Mouse (Mus musculus) testis, postnatal 10 days (tissue): ENCODE data around the gene Gm20661.

Experiments used
- DNase-seq: peaks from one replicate; pipeline ENCODE4 v3.0.0; 2021; ENCODE audit warnings: low spot score

Gm20661 gene

GRCm38 (mm10) chr9:107982681-107983346, at the start of gene Gm20661:
Gene Gm20661, plus strand, starts transcription at chr9:107983058.
- DNase-seq, result peak; percentile 73

GRCm38 (mm10) chr9:107934146-107934545, 48.7 kb upstream of the Gm20661 start:
- no peak for DNase-seq

- DNase-seq, result no peak
Measured at GRCm38 (mm10) chr9:107935374-107935773, 47.5 kb upstream of the Gm20661 start, which contains the start of gene Camkv. Gene Camkv, plus strand, starts transcription at chr9:107935674.

- no peak for DNase-seq
Measured at GRCm38 (mm10) chr9:107935790-107936214, 47.1 kb upstream of the Gm20661 start.

GRCm38 (mm10) chr9:107936215-107936822, 46.5 kb upstream of the Gm20661 start:
- DNase-seq, result no peak

GRCm38 (mm10) chr9:107936831-107937230, 46.0 kb upstream of the Gm20661 start:
- DNase-seq, result no peak

GRCm38 (mm10) chr9:107947241-107948194, 35.3 kb upstream of the Gm20661 start:
- no peak for DNase-seq

- no peak for DNase-seq
Measured at GRCm38 (mm10) chr9:107949184-107949921, 33.5 kb upstream of the Gm20661 start.

- DNase-seq, result no peak
Measured at GRCm38 (mm10) chr9:107949922-107950235, 33.0 kb upstream of the Gm20661 start, which contains the start of gene Traip. Gene Traip, plus strand, starts transcription at chr9:107950136.

- DNase-seq, result peak; percentile 95
Measured at GRCm38 (mm10) chr9:107950460-107951355, 32.1 kb upstream of the Gm20661 start.

GRCm38 (mm10) chr9:107955613-107956289, 27.1 kb upstream of the Gm20661 start:
- no peak for DNase-seq

- no peak for DNase-seq
Measured at GRCm38 (mm10) chr9:107957141-107957540, 25.7 kb upstream of the Gm20661 start.

- DNase-seq, result no peak
Measured at GRCm38 (mm10) chr9:107959896-107960295, 23.0 kb upstream of the Gm20661 start.

- DNase-seq, result no peak
Measured at GRCm38 (mm10) chr9:107960928-107961327, 21.9 kb upstream of the Gm20661 start.

GRCm38 (mm10) chr9:107961351-107961762, 21.5 kb upstream of the Gm20661 start:
- no peak for DNase-seq

- no peak for DNase-seq
Measured at GRCm38 (mm10) chr9:107961881-107962280, 21.0 kb upstream of the Gm20661 start.

GRCm38 (mm10) chr9:107962916-107963315, 19.9 kb upstream of the Gm20661 start:
- no peak for DNase-seq

GRCm38 (mm10) chr9:107963700-107964099, 19.2 kb upstream of the Gm20661 start:
- DNase-seq, result peak; percentile 94

- DNase-seq, result no peak
Measured at GRCm38 (mm10) chr9:107964681-107965080, 18.2 kb upstream of the Gm20661 start.

GRCm38 (mm10) chr9:107966676-107967075, 16.2 kb upstream of the Gm20661 start:
- DNase-seq, result no peak
